Mouse (Mus musculus) splenic B cell, adult 2 months (primary cell): ENCODE measurements around the gene Nat8.
"Not testable (repeated sequence)": the region's sequence is repeated elsewhere in the genome, so short reads cannot be mapped to it uniquely, and the experiment has no call there.

Source experiments
- DNase-seq: peaks from one replicate; pipeline ENCODE4 v3.0.0-alpha.2; 2011; ENCODE audit warnings: low read depth, low spot score
- H3K27me3 ChIP-seq: 2 replicates; pipeline ENCODE4 v1.6.1; 2012; ENCODE audit warnings: mild to moderate bottlenecking, low read length, moderate library complexity, mixed read lengths; ENCODE audit not compliant: control insufficient read depth, poor library complexity, insufficient read depth, severe bottlenecking
- H3K36me3 ChIP-seq: 2 replicates; pipeline ENCODE4 v1.6.1; 2012; ENCODE audit warnings: mild to moderate bottlenecking, low read length, moderate library complexity, mixed read lengths; ENCODE audit not compliant: control insufficient read depth, poor library complexity, insufficient read depth, severe bottlenecking

Gene Nat8

GRCm38 (mm10) chr6:85848140-85848539 is 16.3 kb upstream of the Nat8 start:
- H3K36me3 ChIP-seq = no peaks in the 10 kb centered on the region
- H3K27me3 ChIP-seq = no peaks in the 10 kb centered on the region
- DNase-seq = no peak

DNA sequence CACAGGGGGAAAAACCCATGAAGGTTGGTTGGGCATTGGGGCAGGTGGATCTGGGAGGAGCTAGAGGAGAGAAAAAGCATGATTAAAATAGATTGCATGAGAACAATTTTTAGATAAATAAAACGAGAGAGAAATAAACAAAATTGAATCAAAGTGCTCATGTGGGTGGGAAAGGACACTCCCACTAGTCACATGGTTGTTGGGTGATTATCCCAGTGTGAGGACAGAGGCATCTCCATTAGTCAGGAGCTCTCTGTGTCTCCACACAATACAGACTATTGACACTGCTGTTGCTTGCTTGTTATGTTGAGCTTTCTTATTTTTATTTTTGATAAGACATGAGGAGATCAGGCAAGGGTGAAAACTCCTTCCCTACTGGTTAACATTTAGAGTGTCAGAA is 15.0 kb upstream of the Nat8 start:
- no peak for DNase-seq
- Histone ChIP-seq H3K27me3 (no peaks in the 10 kb centered on the region), H3K36me3 (no peaks in the 10 kb centered on the region)

DNA sequence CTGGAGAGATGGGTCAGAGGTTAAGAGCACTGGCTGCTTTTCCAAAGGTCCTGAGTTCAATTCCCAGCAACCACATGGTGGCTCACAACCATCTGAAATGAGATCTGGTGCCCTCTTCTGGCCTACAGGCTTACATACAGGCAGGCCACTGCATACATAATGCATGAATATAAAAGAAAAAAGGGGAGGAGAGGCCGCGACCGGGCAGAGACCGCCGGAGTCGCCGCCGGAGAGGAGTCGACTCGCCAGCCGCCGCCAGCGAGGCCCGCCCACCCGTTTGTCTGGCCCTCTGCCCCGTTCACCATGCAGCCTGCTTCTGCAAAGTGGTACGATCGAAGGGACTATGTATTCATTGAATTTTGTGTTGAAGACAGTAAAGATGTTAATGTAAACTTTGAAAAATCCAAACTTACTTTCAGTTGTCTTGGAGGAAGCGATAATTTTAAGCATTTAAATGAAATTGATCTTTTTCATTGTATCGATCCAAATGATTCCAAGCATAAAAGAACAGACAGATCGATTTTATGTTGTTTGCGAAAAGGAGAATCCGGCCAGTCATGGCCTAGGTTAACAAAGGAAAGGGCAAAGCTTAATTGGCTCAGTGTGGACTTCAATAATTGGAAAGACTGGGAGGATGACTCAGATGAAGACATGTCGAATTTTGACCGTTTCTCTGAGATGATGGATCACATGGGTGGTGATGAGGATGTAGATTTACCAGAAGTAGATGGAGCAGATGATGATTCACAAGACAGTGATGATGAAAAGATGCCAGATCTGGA is 12.0 kb upstream of the Nat8 start:
- not testable (repeated sequence) for H3K27me3 ChIP-seq, DNase-seq, H3K36me3 ChIP-seq

DNA sequence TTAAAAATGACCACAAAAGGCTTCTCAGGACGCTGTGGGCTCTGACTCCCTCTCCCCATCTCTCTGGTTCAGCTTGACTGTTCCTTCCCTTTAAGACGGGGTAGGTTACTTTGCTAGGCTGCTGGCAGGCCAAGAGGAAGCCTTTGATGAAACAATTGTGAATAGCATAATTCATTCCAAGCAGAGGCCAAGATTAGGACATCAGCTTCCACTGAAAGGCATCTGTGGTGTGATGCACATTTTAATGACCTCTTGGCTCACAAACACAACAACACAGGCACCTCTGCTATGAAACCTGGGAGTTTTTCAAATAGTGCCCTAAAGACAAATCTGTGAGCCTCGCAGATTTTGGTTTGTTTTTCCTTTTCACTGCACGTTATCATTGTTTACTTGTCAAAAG is 8.1 kb upstream of the Nat8 start:
- Histone ChIP-seq H3K27me3 (no peaks in the 10 kb centered on the region), H3K36me3 (no peaks in the 10 kb centered on the region)
- DNase-seq = no peak

GRCm38 (mm10) chr6:85838674-85839073 is 6.8 kb upstream of the Nat8 start:
- Histone ChIP-seq H3K36me3 (no peaks in the 10 kb centered on the region), H3K27me3 (no peaks in the 10 kb centered on the region)
- no peak for DNase-seq

- H3K27me3 ChIP-seq, DNase-seq, H3K36me3 ChIP-seq: not testable (repeated sequence)
These were observed 5.4 kb upstream of the Nat8 start for GRCm38 (mm10) chr6:85837307-85837706.

DNA sequence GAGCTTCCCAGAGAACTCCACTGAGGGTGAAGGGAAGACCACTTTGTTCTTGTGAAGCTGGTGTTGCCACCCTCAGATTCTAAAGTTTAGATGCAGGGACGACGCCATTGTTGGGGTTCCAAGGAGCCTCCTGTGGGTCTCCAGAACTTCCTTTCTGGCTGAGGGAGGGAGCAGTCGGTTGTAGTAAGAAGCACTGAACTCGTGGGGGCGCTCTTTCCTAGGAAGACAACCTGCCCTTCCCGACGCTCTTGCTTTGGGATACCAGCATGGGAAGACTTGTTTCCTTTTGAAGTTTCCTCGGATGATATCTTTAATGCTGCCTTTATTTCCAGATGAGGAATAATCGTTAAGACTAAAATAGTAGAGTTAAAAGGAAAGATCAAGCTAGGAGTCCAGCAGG is 4.9 kb upstream of the Nat8 start:
- not testable (repeated sequence) for DNase-seq, H3K27me3 ChIP-seq, H3K36me3 ChIP-seq

- not testable (repeated sequence) for H3K36me3 ChIP-seq, H3K27me3 ChIP-seq, DNase-seq
These were observed 4.2 kb upstream of the Nat8 start for GRCm38 (mm10) chr6:85836098-85836497.

DNA sequence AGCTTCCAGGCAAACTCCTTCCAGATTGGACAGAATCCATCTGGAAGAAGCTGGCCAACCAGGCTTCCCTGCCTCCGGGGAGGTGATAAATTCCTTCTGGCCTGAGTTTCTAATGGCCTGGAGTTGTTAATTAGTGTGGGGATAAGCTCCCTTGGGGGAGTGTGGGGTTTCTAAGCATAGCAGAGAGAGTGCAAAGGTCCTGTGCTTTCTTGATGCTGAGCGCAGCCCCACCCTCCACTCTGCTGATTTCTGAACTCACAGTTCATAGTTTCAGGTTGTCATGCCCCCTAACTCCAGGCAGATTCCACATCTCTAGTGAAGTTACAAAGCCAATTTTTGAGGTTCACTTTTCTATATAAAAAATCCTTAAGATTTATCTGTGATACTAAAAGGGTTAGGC is 3.2 kb upstream of the Nat8 start:
- not testable (repeated sequence) for H3K36me3 ChIP-seq, DNase-seq, H3K27me3 ChIP-seq

DNA sequence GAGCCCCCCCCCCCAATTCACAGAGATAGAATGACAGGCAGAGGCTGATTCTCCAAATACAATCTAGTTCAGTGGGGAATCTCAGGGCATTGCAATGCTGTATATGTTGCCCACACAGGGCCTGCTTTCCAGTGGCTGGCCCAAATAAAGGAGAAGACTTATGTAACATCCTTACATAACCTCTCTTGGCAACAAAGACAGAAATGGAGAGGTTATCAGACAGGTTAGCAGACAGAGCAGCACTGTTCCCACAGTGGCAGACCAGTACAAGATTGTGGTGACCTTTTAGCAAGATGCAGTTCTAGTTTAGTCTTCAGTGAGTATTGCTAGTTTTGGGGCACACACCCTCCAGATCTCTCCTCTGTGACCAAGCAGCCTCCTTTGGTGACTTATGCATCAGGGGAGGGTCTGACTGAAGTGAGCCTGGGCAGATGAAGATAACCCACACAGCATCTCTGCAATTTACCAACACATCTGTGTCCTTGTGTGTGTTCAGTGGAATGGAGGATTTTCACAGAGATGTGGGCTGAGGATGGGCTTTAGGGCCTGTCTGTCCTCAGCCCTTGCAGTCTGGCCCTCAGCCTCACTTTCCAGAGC is 2.7 kb upstream of the Nat8 start:
- H3K36me3 ChIP-seq, H3K27me3 ChIP-seq, DNase-seq: not testable (repeated sequence)

DNA sequence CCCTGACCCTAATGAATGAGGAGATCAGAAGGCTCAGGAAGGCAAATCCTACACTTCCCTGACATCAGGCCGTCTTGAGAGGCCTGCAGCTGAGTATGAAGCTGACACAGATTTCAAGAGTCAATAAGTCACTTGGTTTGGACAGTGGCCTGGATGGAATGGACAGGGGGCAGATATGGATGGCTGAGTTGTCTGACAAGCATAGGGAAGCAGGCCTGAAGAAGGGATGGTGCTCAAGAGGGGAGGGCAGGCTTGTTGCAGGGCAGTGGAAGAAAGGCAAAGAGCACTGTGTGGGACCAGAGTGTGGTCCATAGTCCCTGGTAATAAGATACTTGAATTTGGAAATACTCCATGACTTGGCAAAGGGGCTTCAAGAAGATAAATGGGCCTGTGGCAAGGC is 2.4 kb downstream of the Nat8 start:
- no peaks in the 10 kb centered on the region for H3K36me3 ChIP-seq
- H3K27me3 ChIP-seq = no peaks in the 10 kb centered on the region
- DNase-seq = no peak

- DNase-seq = no peak
- Histone ChIP-seq H3K27me3 (no peaks in the 10 kb centered on the region), H3K36me3 (no peaks in the 10 kb centered on the region)
These were observed 6.0 kb downstream of the Nat8 start for GRCm38 (mm10) chr6:85825886-85826285.

DNA sequence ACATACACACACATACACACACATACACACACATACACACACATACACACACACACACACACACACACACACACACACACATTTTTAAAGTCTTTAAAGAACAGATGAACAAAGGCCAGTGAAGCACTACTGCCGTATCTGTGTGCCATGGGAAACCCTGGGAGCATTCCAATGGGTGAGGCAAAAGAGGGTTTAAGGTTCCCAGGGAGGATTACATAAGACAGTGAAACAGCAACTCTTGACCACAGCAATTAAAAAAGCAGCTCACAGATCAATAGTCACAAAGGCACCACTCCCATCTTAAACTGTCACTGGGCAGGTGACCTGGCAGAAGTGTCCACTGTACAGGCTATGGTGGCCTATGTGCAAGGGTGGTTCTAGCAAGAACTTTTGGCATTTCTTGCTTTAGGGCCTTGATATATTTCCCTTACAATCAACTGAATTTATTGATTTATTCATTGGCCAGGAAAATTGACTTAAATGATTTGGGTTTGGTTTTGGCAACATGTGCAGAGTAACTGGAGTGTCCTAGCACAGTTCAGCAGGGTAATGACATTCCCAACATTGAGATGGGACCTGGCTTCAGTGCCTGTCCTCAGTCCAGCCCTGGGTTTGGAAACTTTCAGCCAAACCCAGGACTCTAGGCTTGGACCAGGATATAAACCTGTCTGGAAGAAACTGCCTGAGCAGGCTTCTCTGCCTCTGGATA is 8.3 kb downstream of the Nat8 start:
- no peaks in the 10 kb centered on the region for H3K36me3 ChIP-seq
- no peak for DNase-seq
- no peaks in the 10 kb centered on the region for H3K27me3 ChIP-seq

DNA sequence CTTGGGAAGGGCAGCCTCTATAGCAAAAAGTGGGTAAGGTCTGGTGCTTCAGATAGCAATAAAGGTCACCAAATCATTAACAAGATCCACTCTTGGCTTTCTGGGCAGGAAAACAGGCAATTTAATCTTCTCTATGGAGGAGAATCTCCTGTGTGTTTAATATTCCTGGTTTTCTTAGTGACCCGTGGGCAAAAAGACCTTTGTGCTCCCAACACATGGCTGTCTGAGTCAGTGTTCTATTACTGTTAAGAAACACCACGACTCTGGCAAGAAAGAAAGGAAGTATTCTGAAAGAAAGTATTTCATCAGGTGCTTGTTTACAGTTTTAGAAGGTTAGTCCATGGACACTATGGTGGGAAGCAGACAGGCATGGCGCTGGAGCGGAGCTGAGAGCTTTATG is 9.6 kb downstream of the Nat8 start:
- Histone ChIP-seq H3K27me3 (no peaks in the 10 kb centered on the region), H3K36me3 (no peaks in the 10 kb centered on the region)
- no peak for DNase-seq

DNA sequence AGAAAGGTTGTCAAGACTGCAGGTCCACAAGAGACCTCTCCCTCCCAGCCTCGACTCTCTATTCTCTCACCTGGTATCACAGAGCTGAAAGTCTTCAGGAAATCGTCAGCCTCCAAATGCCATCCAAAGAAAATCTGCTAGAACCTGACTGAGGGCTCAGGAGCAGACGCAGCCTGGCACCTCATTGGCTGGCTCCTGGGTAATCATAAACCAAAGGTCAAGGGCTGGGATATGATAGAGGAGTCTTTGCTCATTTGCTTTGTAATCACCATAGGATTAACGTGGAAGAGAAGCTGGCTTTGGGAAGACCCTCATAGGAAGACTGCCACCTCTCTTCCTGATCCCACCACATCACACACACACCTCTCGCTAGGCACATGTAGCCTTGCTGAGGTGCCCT is 11.0 kb downstream of the Nat8 start, which contains the start of the genes Nat8f6 and Nat8f5:
Gene Nat8f6 (minus strand): TSS at position 118 of the 400 bp plus-strand sequence.
Gene Nat8f5 (minus strand): TSS at position 136 of the 400 bp plus-strand sequence.
- H3K36me3 ChIP-seq = no peaks in the 10 kb centered on the region
- DNase-seq = no peak

More for the DNA sequence above, 11.0 kb downstream of the Nat8 start, which contains the start of the genes Nat8f6 and Nat8f5:
- H3K27me3 ChIP-seq = no peaks in the 10 kb centered on the region
